Mouse (Mus musculus) lung, embryonic 14.5 days (tissue): ENCODE measurements around the gene Tcl1b2. TPM values are rescaled to one million over a fixed set of nuclear protein-coding genes. Genes with fewer than 3 reads are reported as not detected.
"Not testable (repeated sequence)": the region's sequence is repeated elsewhere in the genome, so short reads cannot be mapped to it uniquely, and the experiment has no call there.

ENCODE experiments used
- ATAC-seq: fragments of 200-750 bp; cut with Nextera tagmentation; 2 replicates; pipeline ENCODE4 v1.8.0; 2017; ENCODE audit warnings: mild to moderate bottlenecking, moderate TSS enrichment, moderate library complexity; ENCODE audit not compliant: insufficient read depth
- DNase-seq: peaks from one replicate; pipeline ENCODE4 v3.0.0-alpha.2; 2015
- H3K27ac ChIP-seq: fragments of 300-500 bp; sonication (generic); 2 replicates; pipeline ENCODE4 v1.5.1; 2014; ENCODE audit warnings: low read depth, mild to moderate bottlenecking, moderate library complexity
- H3K27me3 ChIP-seq: fragments of 300-500 bp; sonication (generic); 2 replicates; pipeline ENCODE4 v1.6.1; 2014; ENCODE audit warnings: low read length, control low read depth; ENCODE audit not compliant: insufficient read depth
- H3K36me3 ChIP-seq: fragments of 300-500 bp; sonication (generic); 2 replicates; pipeline ENCODE4 v1.6.1; 2014; ENCODE audit warnings: control low read depth; ENCODE audit not compliant: insufficient read depth
- H3K4me1 ChIP-seq: fragments of 300-500 bp; sonication (generic); 2 replicates; pipeline ENCODE4 v1.6.1; 2014; ENCODE audit warnings: antibody characterized with exemption, control low read depth; ENCODE audit not compliant: insufficient read depth
- H3K4me2 ChIP-seq: fragments of 300-500 bp; sonication (generic); 2 replicates; pipeline ENCODE4 v1.6.1; 2014; ENCODE audit warnings: mild to moderate bottlenecking
- H3K4me3 ChIP-seq: fragments of 300-500 bp; sonication (generic); 2 replicates; pipeline ENCODE4 v1.5.1; 2014; ENCODE audit warnings: low read depth, low read length
- H3K9ac ChIP-seq: fragments of 300-500 bp; sonication (generic); 2 replicates; pipeline ENCODE4 v1.6.1; 2014
- H3K9me3 ChIP-seq: fragments of 300-500 bp; sonication (generic); 2 replicates; pipeline ENCODE4 v1.6.1; 2016; ENCODE audit warnings: low read depth, low read length, control low read depth
- CTCF ChIP-seq: IDR thresholded peaks from 2 replicates; pipeline ENCODE4 v1.5.1; 2016; ENCODE audit warnings: antibody characterized with exemption, low read depth
- WGBS: fragments of 180-500 bp; shearing (Covaris S2); extraction: QIAGEN DNeasy Blood & Tissue Kit; methylation state at CpG from one replicate; pipeline ENCODE4 v1.1.7; 2014; 5-methylcytosine and 5-hydroxymethylcytosine counted together
- polyA plus RNA-seq: library from polyadenylated mRNA; unstranded; fragments of >200 nt; fragmentation: Nextera tagmentation; extraction: Ambion mirVana; gene quantifications from 2 replicates; pipeline ENCODE4 v1.2.1, GENCODE M21; 2014

The Tcl1b2 gene
- polyA plus RNA-seq, 1 experiment from 2014 or later: not detected

GRCm38 (mm10) chr12:105112321-105112988, 33.4 kb upstream of the Tcl1b2 start:
- no peak for TF ChIP-seq CTCF
- Histone ChIP-seq H3K9me3 (no peaks in the 10 kb centered on the region), H3K4me1 (no peaks in the 10 kb centered on the region), H3K27ac (no peak overlapping the region), H3K4me3 (no peak overlapping the region), H3K4me2 (no peak overlapping the region), H3K36me3 (no peaks in the 10 kb centered on the region), H3K9ac (no peak overlapping the region), H3K27me3 (no peaks in the 10 kb centered on the region)
- DNase-seq (peak; percentile 43), ATAC-seq (no peak)
- WGBS: 27% methylated on average over 13 of the region's 13 CpGs

DNA sequence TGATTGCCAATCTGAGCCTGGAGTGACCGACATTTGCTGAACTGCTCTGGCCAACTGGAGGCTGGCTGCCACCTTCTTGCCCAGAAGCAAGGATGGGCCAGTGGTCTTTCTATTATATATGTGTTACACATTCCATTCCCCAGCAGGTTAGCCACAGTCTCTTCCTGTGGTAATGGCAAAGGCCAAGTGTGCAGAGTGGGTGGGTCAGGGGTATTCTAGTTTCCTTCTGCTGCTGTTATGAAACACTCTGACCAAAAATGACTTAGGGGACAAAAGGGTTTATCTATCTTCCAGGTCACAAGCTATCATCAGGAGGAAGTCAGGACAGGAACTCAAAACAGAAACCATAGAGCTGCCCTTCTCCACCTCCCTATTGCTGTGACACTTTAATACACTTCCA, 29.2 kb upstream of the Tcl1b2 start:
- 86% methylated on average over 1 of the region's 1 CpGs for WGBS
- Histone ChIP-seq H3K9ac (no peak overlapping the region), H3K27me3 (no peaks in the 10 kb centered on the region), H3K4me3 (no peak overlapping the region), H3K9me3 (no peaks in the 10 kb centered on the region), H3K4me2 (no peak overlapping the region), H3K4me1 (no peaks in the 10 kb centered on the region), H3K27ac (no peak overlapping the region), H3K36me3 (no peaks in the 10 kb centered on the region)
- ATAC-seq (no peak), DNase-seq (no peak)
- no peak for TF ChIP-seq CTCF

- WGBS: 88% methylated on average over 6 of the region's 6 CpGs
- H3K36me3 ChIP-seq: no peaks in the 10 kb centered on the region
- no peak for TF ChIP-seq CTCF
- no peak for DNase-seq
- H3K4me1 ChIP-seq: no peaks in the 10 kb centered on the region
- H3K9ac ChIP-seq: no peak overlapping the region
- H3K27me3 ChIP-seq: no peaks in the 10 kb centered on the region
- ATAC-seq: no peak
- no peak overlapping the region for H3K27ac ChIP-seq
- no peak overlapping the region for H3K4me3 ChIP-seq
- H3K9me3 ChIP-seq: no peaks in the 10 kb centered on the region
- H3K4me2 ChIP-seq: no peak overlapping the region
Measured at GRCm38 (mm10) chr12:105125362-105125761, 20.5 kb upstream of the Tcl1b2 start.

DNA sequence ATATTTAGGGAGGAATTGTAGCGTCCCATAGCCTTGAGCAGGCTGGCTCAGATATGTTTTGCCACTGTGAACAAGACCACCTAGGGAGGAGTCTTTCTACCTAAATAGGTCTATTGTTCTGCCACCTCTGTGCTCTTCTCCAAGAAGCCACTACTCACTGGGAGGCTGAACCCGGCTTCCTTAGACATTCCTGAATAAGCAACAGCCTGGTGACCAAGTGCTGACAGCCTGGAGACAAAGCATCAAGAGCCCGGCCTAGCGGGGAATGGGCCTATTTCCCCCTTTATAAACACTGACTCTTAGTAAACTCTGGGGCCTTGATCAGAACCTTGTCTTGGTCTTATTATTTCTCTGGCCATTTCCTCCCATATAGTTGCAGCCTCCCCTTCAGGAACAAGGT, 19.3 kb upstream of the Tcl1b2 start:
- Histone ChIP-seq H3K4me1 (no peaks in the 10 kb centered on the region), H3K27ac (no peak overlapping the region), H3K9ac (no peak overlapping the region), H3K4me3 (no peak overlapping the region), H3K4me2 (no peak overlapping the region), H3K36me3 (no peaks in the 10 kb centered on the region), H3K27me3 (no peaks in the 10 kb centered on the region), H3K9me3 (no peaks in the 10 kb centered on the region)
- 68% methylated on average over 4 of the region's 4 CpGs for WGBS
- ATAC-seq: no peak
- no peak for TF ChIP-seq CTCF
- no peak for DNase-seq

DNA sequence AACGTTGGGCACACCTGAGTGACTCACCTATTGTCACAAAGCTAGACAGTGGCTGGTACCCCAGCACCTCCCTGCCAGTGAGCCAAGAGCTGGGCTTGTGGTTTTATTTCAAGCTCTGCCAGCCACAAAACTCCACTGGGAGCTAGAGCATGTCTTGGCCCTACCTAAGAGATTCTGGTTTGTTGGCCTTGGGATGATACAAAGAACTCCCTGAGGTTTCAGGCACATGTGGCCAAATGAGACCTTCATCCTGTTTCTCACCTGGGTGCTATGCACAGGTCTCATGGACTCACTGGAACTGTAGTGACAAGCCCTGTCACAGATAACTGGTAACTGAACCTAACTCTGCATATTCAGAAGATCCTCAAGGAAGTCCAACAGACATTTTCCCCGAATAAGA, 18.2 kb upstream of the Tcl1b2 start:
- no peak for ATAC-seq
- H3K4me3 ChIP-seq: no peak overlapping the region
- 78% methylated on average over 2 of the region's 2 CpGs for WGBS

DNA sequence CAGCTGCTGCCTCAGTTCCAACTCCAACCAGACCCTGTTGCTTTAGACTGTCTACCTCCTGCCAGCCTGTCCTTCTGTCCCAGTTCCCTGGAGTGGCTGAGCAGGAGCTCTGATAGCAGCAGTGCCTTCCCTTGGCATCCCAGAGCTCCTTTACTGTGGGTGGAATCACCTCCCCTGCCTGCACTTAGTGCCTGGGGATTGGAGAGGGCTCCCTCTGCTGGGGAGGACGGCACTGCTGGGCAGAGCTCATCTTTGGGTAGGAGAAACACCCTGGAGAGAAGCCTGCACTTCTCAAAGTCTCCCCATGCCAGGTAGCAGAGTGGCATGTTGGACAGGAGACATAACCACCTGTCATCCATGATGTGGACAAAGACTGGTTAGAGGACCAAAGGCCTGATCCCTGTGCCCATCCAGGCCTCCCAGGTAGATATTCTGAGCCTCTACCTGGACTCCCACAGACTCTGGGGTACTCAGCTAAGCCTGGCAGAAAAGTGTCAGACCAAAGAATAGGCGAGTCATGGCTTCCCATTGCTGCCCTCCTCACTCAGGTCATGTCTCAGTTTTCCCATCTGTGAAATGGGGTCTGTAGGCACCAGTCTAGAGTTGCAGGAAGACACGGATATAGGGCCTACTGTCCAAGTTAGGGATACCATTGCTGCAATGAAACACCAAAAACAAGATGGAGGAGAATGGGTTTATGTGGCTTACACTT, 16.2 kb upstream of the Tcl1b2 start:
- DNase-seq: not testable (repeated sequence)
- 55% methylated on average over 3 of the region's 3 CpGs for WGBS

More for the DNA sequence above, 18.2 kb upstream of the Tcl1b2 start:
- Histone ChIP-seq H3K36me3 (no peaks in the 10 kb centered on the region), H3K4me2 (no peak overlapping the region), H3K9me3 (no peaks in the 10 kb centered on the region), H3K27me3 (no peaks in the 10 kb centered on the region), H3K27ac (no peak overlapping the region), H3K4me1 (no peaks in the 10 kb centered on the region), H3K9ac (no peak overlapping the region)
- TF ChIP-seq CTCF: no peak
- DNase-seq: no peak

GRCm38 (mm10) chr12:105134167-105134566, 11.6 kb upstream of the Tcl1b2 start:
- 54% methylated on average over 2 of the region's 2 CpGs for WGBS
- not testable (repeated sequence) for DNase-seq, H3K27me3 ChIP-seq, H3K4me1 ChIP-seq, H3K4me3 ChIP-seq, H3K9ac ChIP-seq, H3K9me3 ChIP-seq, ATAC-seq, H3K36me3 ChIP-seq, H3K4me2 ChIP-seq, H3K27ac ChIP-seq

More for the DNA sequence above, 16.2 kb upstream of the Tcl1b2 start:
- not testable (repeated sequence) for H3K4me3 ChIP-seq, H3K27me3 ChIP-seq, H3K4me2 ChIP-seq, H3K36me3 ChIP-seq, H3K9ac ChIP-seq, ATAC-seq, H3K27ac ChIP-seq, H3K4me1 ChIP-seq, H3K9me3 ChIP-seq

- not testable (repeated sequence) for ATAC-seq, H3K9me3 ChIP-seq, H3K4me2 ChIP-seq, H3K4me1 ChIP-seq, H3K27me3 ChIP-seq, DNase-seq, H3K36me3 ChIP-seq, H3K4me3 ChIP-seq, H3K27ac ChIP-seq, H3K9ac ChIP-seq
- 73% methylated on average over 4 of the region's 4 CpGs for WGBS
Measured at GRCm38 (mm10) chr12:105134826-105135225, 11.0 kb upstream of the Tcl1b2 start.

- H3K9ac ChIP-seq, DNase-seq, H3K27me3 ChIP-seq, ATAC-seq, H3K9me3 ChIP-seq, H3K4me3 ChIP-seq, H3K36me3 ChIP-seq, H3K4me1 ChIP-seq, H3K4me2 ChIP-seq, H3K27ac ChIP-seq: not testable (repeated sequence)
- 64% methylated on average over 1 of the region's 1 CpGs for WGBS
Measured at GRCm38 (mm10) chr12:105137729-105138128, 8.1 kb upstream of the Tcl1b2 start.
